9 mouse cellular contexts compared by ENCODE assay signal in the genomic region with DNA sequence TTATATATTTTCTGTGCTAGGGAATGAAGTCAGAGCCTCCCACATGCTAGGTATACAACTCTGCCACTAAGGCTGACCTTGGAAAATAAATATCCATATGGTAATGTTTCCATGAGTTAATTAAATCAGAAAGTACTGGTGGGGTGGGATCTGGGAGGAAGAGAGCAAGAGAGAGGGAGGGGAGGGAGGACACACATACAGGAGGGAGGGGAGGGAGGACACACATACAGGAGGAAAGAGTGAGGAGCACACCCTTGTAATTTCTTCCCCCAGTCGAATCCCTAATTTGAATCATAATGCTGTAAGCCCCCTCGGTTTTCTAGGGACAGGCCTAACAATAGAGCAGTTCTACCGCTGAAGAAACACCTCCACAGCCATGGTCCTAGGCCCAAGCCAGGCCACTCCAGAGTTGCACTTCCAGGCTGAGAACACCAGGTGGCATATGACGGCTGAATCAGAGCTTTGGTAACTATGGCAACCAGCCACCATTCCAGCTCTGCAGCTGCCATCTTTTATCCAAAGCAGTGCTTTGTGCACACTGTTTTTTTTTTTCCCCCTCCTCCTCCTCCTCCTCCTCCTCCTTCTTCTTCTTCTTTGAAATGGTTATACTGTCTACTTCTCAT. TPM values are rescaled to one million over a fixed set of nuclear protein-coding genes. Genes with fewer than 3 reads are reported as not detected.
DNase-seq lines count a peak whose midpoint lies in the region; ATAC-seq and TF ChIP-seq lines count a peak whose summit lies in the region.
"Had no signal": no experiment of that assay in that cellular context is flagged by ENCODE, and none has a peak within 500 bp of the region (broad histone marks: within the 10 kb centered on the region; RNA-seq: fewer than 3 reads in every experiment).

No protein-coding gene starts in this region.

- TF ChIP-seq EP300 in lung, postnatal 0 days (IDR thresholded peaks at IDR 0.05), result no peak

- no peak overlapping the region for H3K9ac ChIP-seq in forebrain, embryonic 12.5 days
- H3K9ac ChIP-seq in lung, postnatal 0 days (replicated peaks; ENCODE audit: low read depth), result no peak overlapping the region

- WGBS in forebrain, embryonic 12.5 days, result 1% methylated on average over 4 of the region's 4 CpGs
- 29% methylated on average over 3 of the region's 4 CpGs for WGBS in lung, postnatal 0 days

- no peak overlapping the region for H3K4me3 ChIP-seq in forebrain, embryonic 12.5 days (replicated peaks)
- no peak overlapping the region for H3K4me3 ChIP-seq in lung, postnatal 0 days (ENCODE audit: low read depth, low read length)

- peaks cover 41% of the 10 kb centered on the region for H3K4me1 ChIP-seq in forebrain, embryonic 12.5 days
- H3K4me1 ChIP-seq in lung, postnatal 0 days (ENCODE audit: insufficient read depth, low read depth, low read length), result 0 out of 2 replicates have a peak, but pooled peaks cover 3% of the 10 kb centered on the region

- TF ChIP-seq CTCF in lung, postnatal 0 days (IDR thresholded peaks at IDR 0.05), result peak; percentile 82

- H3K27ac ChIP-seq in forebrain, embryonic 12.5 days, result peak overlapping the region; percentile 63
- no peak overlapping the region for H3K27ac ChIP-seq in lung, postnatal 0 days (ENCODE audit: low read length)
- H3K27ac ChIP-seq: macrophage had no signal

- H3K27me3 ChIP-seq in forebrain, embryonic 12.5 days, result no peaks in the 10 kb centered on the region
- H3K27me3 ChIP-seq in lung, postnatal 0 days (replicated peaks; ENCODE audit: insufficient read depth, low read length), result no peaks in the 10 kb centered on the region

- no peaks in the 10 kb centered on the region for H3K9me3 ChIP-seq in forebrain, embryonic 12.5 days
- H3K9me3 ChIP-seq in lung, postnatal 0 days (ENCODE audit: low read length), result no peaks in the 10 kb centered on the region

- ATAC-seq in forebrain, embryonic 12.5 days (ENCODE audit: low FRiP score), result peak; percentile 85
- peak; percentile 73 for ATAC-seq in lung, postnatal 0 days

- no peaks in the 10 kb centered on the region for H3K36me3 ChIP-seq in forebrain, embryonic 12.5 days (replicated peaks)
- H3K36me3 ChIP-seq in lung, postnatal 0 days (ENCODE audit: insufficient read depth, low read length), result no peaks in the 10 kb centered on the region

- peak; percentile 87 for DNase-seq in MN1 (ENCODE audit: low spot score)
- DNase-seq in c-Kit-positive CD71-positive TER-119-negative erythroid progenitor cells, embryonic 14.5 days (ENCODE audit: low read depth), result peak; percentile 32
- DNase-seq in heart, postnatal 36 days, result peak; percentile 33 to 54
- DNase-seq in layer of hippocampus, adult 18-20 months (ENCODE audit: low spot score in 2 of 2), result peak; percentile 42 to 78
- peak; percentile 88 for DNase-seq in lung, postnatal 0 days (ENCODE audit: low spot score)
- DNase-seq in ovary, postnatal 10 days (ENCODE audit: low spot score), result peak; percentile 9
- DNase-seq in thymus, postnatal 14 days, result peak; percentile 81

- intact Hi-C loops in heart, postnatal 36 days (cut with DNase I), result no loop called here

- H3K4me2 ChIP-seq in forebrain, embryonic 12.5 days, result no peak overlapping the region
- no peak overlapping the region for H3K4me2 ChIP-seq in lung, postnatal 0 days (replicated peaks; ENCODE audit: low read depth, low read length)

RNA-seq across cellular contexts. Expression of gene Akr1d1, which starts 59.5 kb away (rescaled TPM):
- polyA plus RNA-seq in forebrain, embryonic 12.5 days (2016; fragmentation: Nextera tagmentation; extraction: Ambion mirVana), result not detected in 2 replicates
- total RNA-seq in heart, postnatal 36 days (2021), result not detected
- not detected for total RNA-seq in layer of hippocampus, adult 18-20 months (2021)
- polyA plus RNA-seq in lung, postnatal 0 days (2015; fragmentation: Nextera tagmentation; extraction: Ambion mirVana), result not detected in 2 replicates
- polyA plus RNA-seq: macrophage had no signal

Comparison
In these comparisons a context has a peak if more than half of its experiments do, and no peak if none do; other contexts are left out.
1. DNase-seq: peak in every context shown above with its lines; median percentile 88 in lung, postnatal 0 days; 87 in MN1; 81 in thymus, postnatal 14 days; 60 in layer of hippocampus, adult 18-20 months; 44 in heart, postnatal 36 days; 32 in c-Kit-positive CD71-positive TER-119-negative erythroid progenitor cells, embryonic 14.5 days; 9 in ovary, postnatal 10 days.